Comparison of ENCODE assay signal across 8 mouse cellular contexts in genomic region chr6:84407773-84408172, GRCm38 (mm10).
A peak's percentile ranks its signal among the peaks of the same experiment; 100 is the strongest.
DNase-seq lines count a peak whose midpoint lies in the region; ATAC-seq lines count a peak whose summit lies in the region.

No protein-coding gene starts in this region.

- no peak for ATAC-seq in erythroid progenitor cell, adult 5-6 weeks (replicated peaks; ENCODE audit: low FRiP score, poor library complexity, severe bottlenecking)

- peak; percentile 24 for DNase-seq in A20 (ENCODE audit: low read depth, low spot score)
- peak; percentile 74 for DNase-seq in ES-CJ7 (ENCODE audit: low read depth, low spot score)
- DNase-seq in cerebellum, adult 8-10 months, result peak; percentile 37
- peak; percentile 85 for DNase-seq in forelimb bud, embryonic 11.5 days (ENCODE audit: low read depth, low spot score)
- peak; percentile 67 for DNase-seq in kidney, postnatal 14 days
- DNase-seq in lung, adult 18-20 months, result peak; percentile 28 to 53
- peak; percentile 29 for DNase-seq in ovary, postnatal 36 days (ENCODE audit: low spot score)

Comparison
In these comparisons a context has a peak if more than half of its experiments do, and no peak if none do; other contexts are left out.
1. DNase-seq: peak in every context shown above with its lines; median percentile 85 in forelimb bud, embryonic 11.5 days; 74 in ES-CJ7; 67 in kidney, postnatal 14 days; 40 in lung, adult 18-20 months; 37 in cerebellum, adult 8-10 months; 29 in ovary, postnatal 36 days; 24 in A20.